Mouse (Mus musculus): Measurements from ENCODE around the gene Pbx1. TPM values are rescaled to one million over a fixed set of nuclear protein-coding genes. Genes with fewer than 3 reads are reported as not detected.

Pbx1 gene
- polyA plus RNA-seq, 1 experiment from 2014 or later: 59.2 TPM

DNA sequence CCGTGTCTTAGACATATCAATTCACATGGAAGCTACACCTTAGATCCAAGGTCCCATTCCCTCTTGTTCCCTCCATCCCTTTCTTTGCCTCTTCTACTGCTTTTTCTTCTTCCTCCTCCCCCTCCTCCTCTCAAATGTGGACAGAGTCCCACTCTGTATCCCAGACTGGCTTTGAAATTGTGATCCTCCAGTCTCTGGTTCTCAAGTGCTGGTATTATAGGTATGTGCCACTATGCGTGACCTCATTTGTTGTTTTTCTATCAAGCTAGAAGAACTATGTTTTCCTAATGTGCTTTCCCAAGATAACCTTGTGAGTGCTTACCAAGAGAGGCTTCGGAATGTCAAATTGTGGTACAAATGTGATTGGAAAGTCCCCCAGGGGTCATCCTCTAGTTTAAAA, 267.1 kb downstream of the Pbx1 start:
- WGBS: 77% methylated on average over 3 of the region's 3 CpGs
- H3K27ac ChIP-seq (ENCODE audit: low read depth, low read length): peak overlapping the region; percentile 25; the same call in 1 of the 2 replicates
- no peak for ATAC-seq (ENCODE audit: low FRiP score)
- no peaks in the 10 kb centered on the region for H3K9me3 ChIP-seq (ENCODE audit: control insufficient read depth, low read length)
- H3K27me3 ChIP-seq (ENCODE audit: control insufficient read depth, insufficient read depth, low read length): no peaks in the 10 kb centered on the region
- H3K4me1 ChIP-seq (replicated peaks; ENCODE audit: control insufficient read depth, insufficient read depth, low read length): peaks cover 7% of the 10 kb centered on the region
- DNase-seq (ENCODE audit: low spot score): no peak
- no peak overlapping the region for H3K4me2 ChIP-seq (replicated peaks; ENCODE audit: low read depth, low read length)
- H3K9ac ChIP-seq (ENCODE audit: low read depth, low read length): no peak overlapping the region
- H3K36me3 ChIP-seq (ENCODE audit: control insufficient read depth, insufficient read depth, low read length): no peaks in the 10 kb centered on the region
- no peak overlapping the region for H3K4me3 ChIP-seq (ENCODE audit: low read depth, low read length)

DNA sequence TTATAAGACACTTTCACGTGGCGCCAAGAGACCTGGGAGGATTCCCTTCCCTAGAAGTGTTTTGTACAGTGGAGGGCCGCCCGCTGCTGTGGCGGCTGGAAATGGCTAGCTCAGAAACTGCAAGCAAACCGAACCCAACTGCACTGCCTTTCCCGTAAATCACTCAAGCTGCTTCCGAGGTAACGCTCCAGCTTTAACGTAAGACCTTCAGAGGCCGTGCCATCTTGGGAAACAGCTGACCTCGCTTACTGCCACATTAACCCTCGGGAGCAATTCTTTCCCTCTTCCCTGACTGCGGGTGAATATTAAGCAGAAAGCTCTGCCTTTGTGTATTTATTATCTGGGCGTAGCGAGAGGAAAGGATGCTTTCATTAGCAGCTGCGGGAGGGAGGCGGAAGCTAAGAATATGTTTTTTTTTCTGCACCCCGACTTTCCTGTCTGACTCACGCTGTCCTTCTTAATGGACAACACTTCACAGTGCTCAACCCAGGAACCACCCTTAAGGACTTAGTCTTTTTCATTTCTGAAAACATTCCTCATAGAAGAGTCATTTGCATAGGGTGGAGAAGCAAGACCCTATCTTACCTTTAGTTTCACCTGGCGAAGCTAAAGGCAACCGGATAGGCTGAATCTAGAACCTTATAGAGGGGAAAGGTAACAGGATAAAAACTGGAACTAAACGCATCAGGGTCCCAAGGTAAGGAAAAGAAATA, 268.4 kb downstream of the Pbx1 start:
- no peaks in the 10 kb centered on the region for H3K36me3 ChIP-seq (ENCODE audit: control insufficient read depth, insufficient read depth, low read length)
- ATAC-seq (ENCODE audit: low FRiP score): peak; percentile 74
- peak overlapping the region; percentile 71 for H3K27ac ChIP-seq (ENCODE audit: low read depth, low read length)
- H3K9me3 ChIP-seq (ENCODE audit: control insufficient read depth, low read length): no peaks in the 10 kb centered on the region
- H3K4me3 ChIP-seq (ENCODE audit: low read depth, low read length): no peak overlapping the region
- DNase-seq (ENCODE audit: low spot score): peak; percentile 53
- no peaks in the 10 kb centered on the region for H3K27me3 ChIP-seq (ENCODE audit: control insufficient read depth, insufficient read depth, low read length)
- 57% methylated on average over 23 of the region's 23 CpGs for WGBS
- H3K4me2 ChIP-seq (replicated peaks; ENCODE audit: low read depth, low read length): no peak overlapping the region
- H3K9ac ChIP-seq (ENCODE audit: low read depth, low read length): peak overlapping the region; percentile 2; the same call in 1 of the 2 replicates
- peaks cover 7% of the 10 kb centered on the region for H3K4me1 ChIP-seq (replicated peaks; ENCODE audit: control insufficient read depth, insufficient read depth, low read length)

GRCm38 (mm10) chr1:168139138-168139682, 292.9 kb downstream of the Pbx1 start:
- no peak overlapping the region for H3K9ac ChIP-seq (ENCODE audit: low read depth, low read length)

DNA sequence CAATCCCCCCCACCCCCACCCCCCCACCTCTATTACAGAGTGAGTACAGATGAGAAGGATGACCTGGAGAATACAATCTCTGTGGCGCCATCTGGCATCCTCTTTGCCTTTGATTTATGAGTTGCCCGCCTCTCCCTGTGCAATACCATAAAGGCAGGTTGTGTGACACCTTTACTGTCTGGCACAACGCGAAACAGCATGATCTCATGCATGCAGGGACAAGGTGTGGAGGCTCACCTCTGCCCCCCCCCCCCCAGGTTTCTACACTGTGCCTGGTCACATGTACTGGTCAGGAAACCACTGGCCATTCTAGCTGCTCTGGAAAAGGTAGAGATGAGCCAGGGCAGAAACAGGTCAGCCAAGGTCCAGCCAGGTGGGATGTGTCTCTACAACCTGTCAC, 293.4 kb downstream of the Pbx1 start:
- 91% methylated on average over 4 of the region's 4 CpGs for WGBS
- no peaks in the 10 kb centered on the region for H3K9me3 ChIP-seq (ENCODE audit: control insufficient read depth, low read length)
- DNase-seq (ENCODE audit: low spot score) (no peak), ATAC-seq (ENCODE audit: low FRiP score) (no peak)
- H3K4me3 ChIP-seq (ENCODE audit: low read depth, low read length): no peak overlapping the region
- no peaks in the 10 kb centered on the region for H3K36me3 ChIP-seq (ENCODE audit: control insufficient read depth, insufficient read depth, low read length)
- H3K4me2 ChIP-seq (replicated peaks; ENCODE audit: low read depth, low read length): no peak overlapping the region
- H3K4me1 ChIP-seq (replicated peaks; ENCODE audit: control insufficient read depth, insufficient read depth, low read length): no peaks in the 10 kb centered on the region
- no peak overlapping the region for H3K27ac ChIP-seq (ENCODE audit: low read depth, low read length)
- H3K27me3 ChIP-seq (ENCODE audit: control insufficient read depth, insufficient read depth, low read length): no peaks in the 10 kb centered on the region
- H3K9ac ChIP-seq (ENCODE audit: low read depth, low read length): no peak overlapping the region

More at GRCm38 (mm10) chr1:168139138-168139682, 292.9 kb downstream of the Pbx1 start:
- Histone ChIP-seq H3K36me3 (ENCODE audit: control insufficient read depth, insufficient read depth, low read length) (no peaks in the 10 kb centered on the region), H3K9me3 (ENCODE audit: control insufficient read depth, low read length) (no peaks in the 10 kb centered on the region), H3K27me3 (ENCODE audit: control insufficient read depth, insufficient read depth, low read length) (no peaks in the 10 kb centered on the region), H3K4me2 (replicated peaks; ENCODE audit: low read depth, low read length) (no peak overlapping the region), H3K4me1 (replicated peaks; ENCODE audit: control insufficient read depth, insufficient read depth, low read length) (no peaks in the 10 kb centered on the region), H3K4me3 (ENCODE audit: low read depth, low read length) (no peak overlapping the region), H3K27ac (ENCODE audit: low read depth, low read length) (no peak overlapping the region)
- ATAC-seq (ENCODE audit: low FRiP score) (no peak), DNase-seq (ENCODE audit: low spot score) (no peak)
- 90% methylated on average over 6 of the region's 6 CpGs for WGBS

DNA sequence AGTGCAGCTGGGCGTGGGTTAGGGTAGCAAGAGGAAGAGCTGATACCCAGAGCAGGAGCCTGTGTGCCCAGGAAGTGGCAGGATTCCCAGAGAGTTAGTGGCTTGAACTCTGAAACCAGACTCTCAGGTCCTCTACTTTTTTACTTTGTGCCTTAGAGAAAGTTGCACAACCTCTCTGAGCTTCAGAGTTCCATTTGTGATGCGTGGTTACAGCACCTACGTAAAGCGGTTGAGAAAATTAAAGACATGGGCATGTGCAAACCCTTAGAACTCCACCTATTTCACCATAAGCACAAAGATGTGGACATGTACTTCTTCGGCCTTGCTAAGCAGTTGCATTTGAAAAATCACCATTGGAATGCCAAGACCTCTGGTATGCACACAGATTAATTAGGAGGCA, 294.2 kb downstream of the Pbx1 start:
- Histone ChIP-seq H3K27ac (ENCODE audit: low read depth, low read length) (no peak overlapping the region), H3K9ac (ENCODE audit: low read depth, low read length) (no peak overlapping the region), H3K9me3 (ENCODE audit: control insufficient read depth, low read length) (no peaks in the 10 kb centered on the region), H3K36me3 (ENCODE audit: control insufficient read depth, insufficient read depth, low read length) (no peaks in the 10 kb centered on the region), H3K4me3 (ENCODE audit: low read depth, low read length) (no peak overlapping the region), H3K4me1 (replicated peaks; ENCODE audit: control insufficient read depth, insufficient read depth, low read length) (no peaks in the 10 kb centered on the region), H3K4me2 (replicated peaks; ENCODE audit: low read depth, low read length) (no peak overlapping the region), H3K27me3 (ENCODE audit: control insufficient read depth, insufficient read depth, low read length) (no peaks in the 10 kb centered on the region)
- 94% methylated on average over 5 of the region's 5 CpGs for WGBS
- DNase-seq (ENCODE audit: low spot score): no peak
- no peak for ATAC-seq (ENCODE audit: low FRiP score)

- H3K4me3 ChIP-seq (ENCODE audit: low read depth, low read length): no peak overlapping the region
- H3K27ac ChIP-seq (ENCODE audit: low read depth, low read length): no peak overlapping the region
- H3K4me2 ChIP-seq (replicated peaks; ENCODE audit: low read depth, low read length): no peak overlapping the region
- H3K27me3 ChIP-seq (ENCODE audit: control insufficient read depth, insufficient read depth, low read length): no peaks in the 10 kb centered on the region
- no peak overlapping the region for H3K9ac ChIP-seq (ENCODE audit: low read depth, low read length)
- H3K4me1 ChIP-seq (replicated peaks; ENCODE audit: control insufficient read depth, insufficient read depth, low read length): 0 out of 2 replicates have a peak, but pooled peaks cover 2% of the 10 kb centered on the region
- no peaks in the 10 kb centered on the region for H3K36me3 ChIP-seq (ENCODE audit: control insufficient read depth, insufficient read depth, low read length)
- DNase-seq (ENCODE audit: low spot score) (no peak), ATAC-seq (ENCODE audit: low FRiP score) (no peak)
- no peaks in the 10 kb centered on the region for H3K9me3 ChIP-seq (ENCODE audit: control insufficient read depth, low read length)
- 80% methylated on average over 7 of the region's 7 CpGs for WGBS
Measured at GRCm38 (mm10) chr1:168135545-168135944, 296.5 kb downstream of the Pbx1 start.

DNA sequence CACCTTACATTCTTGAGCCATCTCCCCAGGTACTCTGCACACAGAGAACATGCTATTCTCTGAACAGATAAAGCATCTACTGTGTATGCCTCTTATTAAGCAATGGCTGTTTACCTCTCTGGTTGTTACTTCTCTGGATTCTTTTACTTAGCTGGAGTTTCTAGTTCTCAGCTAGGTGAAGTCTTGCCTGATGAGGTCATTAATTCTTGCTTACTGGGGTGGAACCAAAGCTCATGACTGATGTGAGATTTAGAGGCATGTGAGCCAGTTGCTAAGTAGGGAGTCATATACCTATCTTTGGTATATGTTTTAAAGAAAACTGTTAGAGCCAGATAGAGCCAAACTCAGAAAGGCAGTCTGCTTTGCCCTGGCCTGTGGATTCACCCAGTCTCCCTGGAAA, 298.4 kb downstream of the Pbx1 start:
- H3K9ac ChIP-seq (ENCODE audit: low read depth, low read length): no peak overlapping the region
- no peak overlapping the region for H3K27ac ChIP-seq (ENCODE audit: low read depth, low read length)
- 0 out of 2 replicates have a peak, but pooled peaks cover 2% of the 10 kb centered on the region for H3K4me1 ChIP-seq (replicated peaks; ENCODE audit: control insufficient read depth, insufficient read depth, low read length)
- H3K4me2 ChIP-seq (replicated peaks; ENCODE audit: low read depth, low read length): no peak overlapping the region
- H3K27me3 ChIP-seq (ENCODE audit: control insufficient read depth, insufficient read depth, low read length): no peaks in the 10 kb centered on the region
- ATAC-seq (ENCODE audit: low FRiP score) (no peak), DNase-seq (ENCODE audit: low spot score) (no peak)
- H3K36me3 ChIP-seq (ENCODE audit: control insufficient read depth, insufficient read depth, low read length): no peaks in the 10 kb centered on the region
- H3K9me3 ChIP-seq (ENCODE audit: control insufficient read depth, low read length): no peaks in the 10 kb centered on the region
- no peak overlapping the region for H3K4me3 ChIP-seq (ENCODE audit: low read depth, low read length)

DNA sequence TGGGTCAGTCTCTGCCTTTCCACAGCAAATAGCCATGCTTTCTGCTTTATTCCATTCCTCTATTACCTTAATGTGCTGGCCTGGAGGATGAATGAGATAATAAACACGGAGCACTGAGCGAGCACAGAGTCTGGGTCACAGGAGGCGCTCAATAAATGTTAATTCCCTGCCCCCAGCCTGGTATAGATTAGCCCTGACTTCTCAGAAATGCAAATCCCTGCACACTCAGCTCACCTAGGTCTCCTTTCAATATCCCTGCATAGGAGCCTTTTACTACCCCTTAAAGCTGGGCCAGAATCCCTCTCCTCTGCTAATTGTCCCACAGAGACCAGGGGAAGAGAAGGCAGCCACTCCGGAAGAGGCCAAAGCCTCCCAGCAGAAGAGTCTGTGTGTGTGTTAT, 304.1 kb downstream of the Pbx1 start:
- Histone ChIP-seq H3K4me2 (replicated peaks; ENCODE audit: low read depth, low read length) (no peak overlapping the region), H3K4me3 (ENCODE audit: low read depth, low read length) (no peak overlapping the region), H3K9ac (ENCODE audit: low read depth, low read length) (no peak overlapping the region), H3K27me3 (ENCODE audit: control insufficient read depth, insufficient read depth, low read length) (no peaks in the 10 kb centered on the region), H3K36me3 (ENCODE audit: control insufficient read depth, insufficient read depth, low read length) (no peaks in the 10 kb centered on the region), H3K27ac (ENCODE audit: low read depth, low read length) (peak overlapping the region; percentile 67), H3K9me3 (ENCODE audit: control insufficient read depth, low read length) (no peaks in the 10 kb centered on the region), H3K4me1 (replicated peaks; ENCODE audit: control insufficient read depth, insufficient read depth, low read length) (0 out of 2 replicates have a peak, but pooled peaks cover 2% of the 10 kb centered on the region)
- DNase-seq (ENCODE audit: low spot score) (no peak), ATAC-seq (ENCODE audit: low FRiP score) (peak; percentile 58)
- 50% methylated on average over 4 of the region's 4 CpGs for WGBS

Data from hindbrain, embryonic 11.5 days (tissue).